Mouse (Mus musculus): ENCODE measurements at regions not wholly inside any gene's neighbourhood (a gene's known extent, or its start where the extent isn't known, plus 50 kb on each side); places are given as distances from the start of the nearest gene placed in this dataset.

GRCm38 (mm10) chr14:99547931-99548330 lies 249.4 kb downstream of the Klf5 start:
- no peaks in the 10 kb centered on the region for H3K9me3 ChIP-seq
- ATAC-seq (ENCODE audit: borderline replicate concordance, extremely low read depth, low FRiP score, low TSS enrichment) = no peak
- H3K4me2 ChIP-seq = no peak overlapping the region
- no peak overlapping the region for H3K4me3 ChIP-seq
- 88% methylated on average over 6 of the region's 6 CpGs for WGBS
- H3K27me3 ChIP-seq = no peaks in the 10 kb centered on the region
- H3K4me1 ChIP-seq = 0 out of 2 replicates have a peak, but pooled peaks cover 4% of the 10 kb centered on the region
- no peak overlapping the region for H3K27ac ChIP-seq
- H3K36me3 ChIP-seq = no peaks in the 10 kb centered on the region
- H3K9ac ChIP-seq = no peak overlapping the region

- no peaks in the 10 kb centered on the region for H3K27me3 ChIP-seq
- no peak overlapping the region for H3K27ac ChIP-seq
- no peak for ATAC-seq (ENCODE audit: borderline replicate concordance, extremely low read depth, low FRiP score, low TSS enrichment)
- no peaks in the 10 kb centered on the region for H3K9me3 ChIP-seq
- H3K4me1 ChIP-seq = 0 out of 2 replicates have a peak, but pooled peaks cover 4% of the 10 kb centered on the region
- no peaks in the 10 kb centered on the region for H3K36me3 ChIP-seq
- H3K9ac ChIP-seq = no peak overlapping the region
- H3K4me3 ChIP-seq = no peak overlapping the region
- WGBS = 32% methylated on average over 14 of the region's 14 CpGs
- H3K4me2 ChIP-seq = no peak overlapping the region
These were observed 250.1 kb downstream of the Klf5 start for GRCm38 (mm10) chr14:99548363-99549248.

GRCm38 (mm10) chr14:99564024-99564423 lies 265.5 kb downstream of the Klf5 start:
- Histone ChIP-seq H3K27ac (no peak overlapping the region), H3K36me3 (no peaks in the 10 kb centered on the region), H3K4me1 (no peaks in the 10 kb centered on the region), H3K9me3 (no peaks in the 10 kb centered on the region), H3K4me2 (no peak overlapping the region), H3K27me3 (no peaks in the 10 kb centered on the region), H3K4me3 (no peak overlapping the region), H3K9ac (no peak overlapping the region)
- no peak for ATAC-seq (ENCODE audit: borderline replicate concordance, extremely low read depth, low FRiP score, low TSS enrichment)
- 43% methylated on average over 9 of the region's 9 CpGs for WGBS

GRCm38 (mm10) chr14:99574146-99574545 lies 275.7 kb downstream of the Klf5 start:
- H3K9ac ChIP-seq = no peak overlapping the region
- no peaks in the 10 kb centered on the region for H3K9me3 ChIP-seq
- no peak overlapping the region for H3K4me2 ChIP-seq
- no peaks in the 10 kb centered on the region for H3K36me3 ChIP-seq
- ATAC-seq (ENCODE audit: borderline replicate concordance, extremely low read depth, low FRiP score, low TSS enrichment) = no peak
- WGBS = 86% methylated on average over 2 of the region's 2 CpGs
- no peak overlapping the region for H3K27ac ChIP-seq
- peaks cover 12% of the 10 kb centered on the region for H3K4me1 ChIP-seq
- H3K4me3 ChIP-seq = no peak overlapping the region
- H3K27me3 ChIP-seq = no peaks in the 10 kb centered on the region

- H3K27me3 ChIP-seq = no peaks in the 10 kb centered on the region
- peak overlapping the region; percentile 57 for H3K4me2 ChIP-seq
- H3K27ac ChIP-seq = peak overlapping the region; percentile 54
- H3K36me3 ChIP-seq = no peaks in the 10 kb centered on the region
- H3K4me3 ChIP-seq = peak overlapping the region; percentile 30
- 24% methylated on average over 17 of the region's 17 CpGs for WGBS
- H3K4me1 ChIP-seq = peaks cover 12% of the 10 kb centered on the region
- H3K9me3 ChIP-seq = no peaks in the 10 kb centered on the region
- 0 out of 2 replicates have a peak, but pooled peaks have one; percentile 36 for ATAC-seq (ENCODE audit: borderline replicate concordance, extremely low read depth, low FRiP score, low TSS enrichment)
- H3K9ac ChIP-seq = no peak overlapping the region
These were observed 280.2 kb downstream of the Klf5 start for GRCm38 (mm10) chr14:99578665-99579064.

GRCm38 (mm10) chr14:99579271-99579759 lies 280.8 kb downstream of the Klf5 start:
- Histone ChIP-seq H3K4me2 (peak overlapping the region; percentile 57), H3K9ac (no peak overlapping the region), H3K4me1 (peaks cover 12% of the 10 kb centered on the region), H3K36me3 (no peaks in the 10 kb centered on the region), H3K27ac (peak overlapping the region; percentile 54), H3K4me3 (no peak overlapping the region), H3K27me3 (no peaks in the 10 kb centered on the region), H3K9me3 (no peaks in the 10 kb centered on the region)
- ATAC-seq (ENCODE audit: borderline replicate concordance, extremely low read depth, low FRiP score, low TSS enrichment) = no peak
- WGBS = 16% methylated on average over 10 of the region's 10 CpGs

GRCm38 (mm10) chr14:99579765-99580266 lies 281.3 kb downstream of the Klf5 start:
- no peak overlapping the region for H3K4me3 ChIP-seq
- ATAC-seq (ENCODE audit: borderline replicate concordance, extremely low read depth, low FRiP score, low TSS enrichment) = no peak
- H3K4me1 ChIP-seq = peaks cover 17% of the 10 kb centered on the region
- no peak overlapping the region; the same call in 1 of the 2 replicates for H3K4me2 ChIP-seq
- H3K27ac ChIP-seq = peak overlapping the region; percentile 54
- no peaks in the 10 kb centered on the region for H3K27me3 ChIP-seq
- no peaks in the 10 kb centered on the region for H3K9me3 ChIP-seq
- H3K9ac ChIP-seq = no peak overlapping the region
- WGBS = 52% methylated on average over 4 of the region's 4 CpGs
- no peaks in the 10 kb centered on the region for H3K36me3 ChIP-seq

- 20% methylated on average over 7 of the region's 7 CpGs for WGBS
- H3K4me2 ChIP-seq = no peak overlapping the region
- no peaks in the 10 kb centered on the region for H3K36me3 ChIP-seq
- peaks cover 6% of the 10 kb centered on the region; the same call in 1 of the 2 replicates for H3K4me1 ChIP-seq
- H3K27ac ChIP-seq = peak overlapping the region; percentile 42; the same call in 1 of the 2 replicates
- H3K27me3 ChIP-seq = no peaks in the 10 kb centered on the region
- no peak for ATAC-seq (ENCODE audit: borderline replicate concordance, extremely low read depth, low FRiP score, low TSS enrichment)
- H3K9me3 ChIP-seq = no peaks in the 10 kb centered on the region
- H3K9ac ChIP-seq = no peak overlapping the region
- no peak overlapping the region for H3K4me3 ChIP-seq
These were observed 285.7 kb downstream of the Klf5 start for GRCm38 (mm10) chr14:99584144-99584543.

GRCm38 (mm10) chr14:99586029-99586428 lies 287.5 kb downstream of the Klf5 start:
- H3K4me2 ChIP-seq = no peak overlapping the region
- H3K27me3 ChIP-seq = no peaks in the 10 kb centered on the region
- H3K36me3 ChIP-seq = no peaks in the 10 kb centered on the region
- peaks cover 14% of the 10 kb centered on the region for H3K4me1 ChIP-seq
- H3K4me3 ChIP-seq = no peak overlapping the region
- 78% methylated on average over 7 of the region's 7 CpGs for WGBS
- no peaks in the 10 kb centered on the region for H3K9me3 ChIP-seq
- H3K27ac ChIP-seq = no peak overlapping the region
- no peak overlapping the region for H3K9ac ChIP-seq
- no peak for ATAC-seq (ENCODE audit: borderline replicate concordance, extremely low read depth, low FRiP score, low TSS enrichment)

- H3K9me3 ChIP-seq = no peaks in the 10 kb centered on the region
- no peak overlapping the region for H3K4me3 ChIP-seq
- 22% methylated on average over 13 of the region's 13 CpGs for WGBS
- 0 out of 2 replicates have a peak overlapping the region, but pooled peaks have one; percentile 16 for H3K4me2 ChIP-seq
- no peaks in the 10 kb centered on the region for H3K36me3 ChIP-seq
- H3K27ac ChIP-seq = peak overlapping the region; percentile 70; the same call in 1 of the 2 replicates
- H3K27me3 ChIP-seq = no peaks in the 10 kb centered on the region
- no peak overlapping the region for H3K9ac ChIP-seq
- peaks cover 20% of the 10 kb centered on the region for H3K4me1 ChIP-seq
- peak; percentile 53; the same call in 1 of the 2 replicates for ATAC-seq (ENCODE audit: borderline replicate concordance, extremely low read depth, low FRiP score, low TSS enrichment)
These were observed 292.5 kb downstream of the Klf5 start for GRCm38 (mm10) chr14:99590854-99591470.

GRCm38 (mm10) chr14:99592922-99593321 lies 294.4 kb downstream of the Klf5 start:
- Histone ChIP-seq H3K4me2 (no peak overlapping the region; the same call in 1 of the 2 replicates), H3K27ac (no peak overlapping the region), H3K9ac (no peak overlapping the region), H3K27me3 (no peaks in the 10 kb centered on the region), H3K4me3 (no peak overlapping the region), H3K4me1 (peaks cover 20% of the 10 kb centered on the region), H3K9me3 (no peaks in the 10 kb centered on the region), H3K36me3 (no peaks in the 10 kb centered on the region)
- WGBS = 24% methylated on average over 9 of the region's 9 CpGs
- peak; percentile 57; the same call in 1 of the 2 replicates for ATAC-seq (ENCODE audit: borderline replicate concordance, extremely low read depth, low FRiP score, low TSS enrichment)
